Mouse (Mus musculus): ENCODE data around the gene Aff3. TPM values are rescaled to one million over a fixed set of nuclear protein-coding genes. Genes with fewer than 3 reads are reported as not detected.

Gene Aff3
- polyA plus RNA-seq, 1 experiment from 2014 or later: 20.6 TPM

GRCm38 (mm10) chr1:38671019-38671418 is 6.3 kb upstream of the Aff3 start:
- no peak overlapping the region for H3K9ac ChIP-seq
- H3K9me3 ChIP-seq: no peaks in the 10 kb centered on the region
- peaks cover 15% of the 10 kb centered on the region for H3K4me1 ChIP-seq
- no peak overlapping the region for H3K27ac ChIP-seq
- H3K4me2 ChIP-seq (replicated peaks): no peak overlapping the region
- H3K27me3 ChIP-seq: no peaks in the 10 kb centered on the region
- no peak overlapping the region for H3K4me3 ChIP-seq
- 65% methylated on average over 5 of the region's 5 CpGs for WGBS
- H3K36me3 ChIP-seq: no peaks in the 10 kb centered on the region
- ATAC-seq (ENCODE audit: low FRiP score, low read depth): no peak

- H3K4me3 ChIP-seq: no peak overlapping the region
- no peak overlapping the region for H3K4me2 ChIP-seq (replicated peaks)
- ATAC-seq (ENCODE audit: low FRiP score, low read depth): no peak
- 77% methylated on average over 10 of the region's 10 CpGs for WGBS
- H3K4me1 ChIP-seq: peaks cover 25% of the 10 kb centered on the region
- H3K36me3 ChIP-seq: no peaks in the 10 kb centered on the region
- no peaks in the 10 kb centered on the region for H3K9me3 ChIP-seq
- no peak overlapping the region for H3K27ac ChIP-seq
- H3K9ac ChIP-seq: no peak overlapping the region
- no peaks in the 10 kb centered on the region for H3K27me3 ChIP-seq
These were observed 3.6 kb upstream of the Aff3 start for GRCm38 (mm10) chr1:38668327-38668726.

GRCm38 (mm10) chr1:38667892-38668291 is 3.1 kb upstream of the Aff3 start:
- H3K9ac ChIP-seq: no peak overlapping the region
- peaks cover 25% of the 10 kb centered on the region for H3K4me1 ChIP-seq
- H3K9me3 ChIP-seq: no peaks in the 10 kb centered on the region
- H3K4me3 ChIP-seq: no peak overlapping the region
- H3K27ac ChIP-seq: no peak overlapping the region
- no peak for ATAC-seq (ENCODE audit: low FRiP score, low read depth)
- H3K4me2 ChIP-seq (replicated peaks): no peak overlapping the region
- H3K27me3 ChIP-seq: no peaks in the 10 kb centered on the region
- 78% methylated on average over 9 of the region's 9 CpGs for WGBS
- no peaks in the 10 kb centered on the region for H3K36me3 ChIP-seq

GRCm38 (mm10) chr1:38666766-38667118 is 2.0 kb upstream of the Aff3 start:
- 52% methylated on average over 10 of the region's 10 CpGs for WGBS
- peak; percentile 40; the same call in 1 of the 2 replicates for ATAC-seq (ENCODE audit: low FRiP score, low read depth)
- Histone ChIP-seq H3K9ac (no peak overlapping the region), H3K27ac (peak overlapping the region; percentile 74), H3K36me3 (no peaks in the 10 kb centered on the region), H3K27me3 (no peaks in the 10 kb centered on the region), H3K4me2 (replicated peaks) (no peak overlapping the region; the same call in 1 of the 2 replicates), H3K4me1 (peaks cover 25% of the 10 kb centered on the region), H3K4me3 (no peak overlapping the region), H3K9me3 (no peaks in the 10 kb centered on the region)

- H3K27ac ChIP-seq: peak overlapping the region; percentile 74
- ATAC-seq (ENCODE audit: low FRiP score, low read depth): 0 out of 2 replicates have a peak, but pooled peaks have one; percentile 24
- H3K4me2 ChIP-seq (replicated peaks): no peak overlapping the region; the same call in 1 of the 2 replicates
These were observed 1.5 kb upstream of the Aff3 start for GRCm38 (mm10) chr1:38666111-38666765.

GRCm38 (mm10) chr1:38665611-38666010 is 856 bp upstream of the Aff3 start:
- no peak overlapping the region for H3K9ac ChIP-seq
- H3K9me3 ChIP-seq: no peaks in the 10 kb centered on the region
- H3K27ac ChIP-seq: no peak overlapping the region
- H3K36me3 ChIP-seq: no peaks in the 10 kb centered on the region
- no peak for ATAC-seq (ENCODE audit: low FRiP score, low read depth)
- H3K4me2 ChIP-seq (replicated peaks): no peak overlapping the region
- WGBS: 81% methylated on average over 1 of the region's 1 CpGs
- no peaks in the 10 kb centered on the region for H3K27me3 ChIP-seq
- peaks cover 34% of the 10 kb centered on the region for H3K4me1 ChIP-seq
- no peak overlapping the region for H3K4me3 ChIP-seq

More at GRCm38 (mm10) chr1:38666111-38666765, 1.5 kb upstream of the Aff3 start:
- WGBS: 62% methylated on average over 5 of the region's 5 CpGs
- H3K27me3 ChIP-seq: no peaks in the 10 kb centered on the region
- no peaks in the 10 kb centered on the region for H3K9me3 ChIP-seq
- no peak overlapping the region for H3K9ac ChIP-seq
- no peak overlapping the region for H3K4me3 ChIP-seq
- no peaks in the 10 kb centered on the region for H3K36me3 ChIP-seq
- H3K4me1 ChIP-seq: peaks cover 28% of the 10 kb centered on the region

- Histone ChIP-seq H3K4me3 (no peak overlapping the region), H3K4me1 (peaks cover 48% of the 10 kb centered on the region), H3K4me2 (replicated peaks) (no peak overlapping the region), H3K9ac (no peak overlapping the region), H3K36me3 (no peaks in the 10 kb centered on the region), H3K27ac (no peak overlapping the region), H3K9me3 (no peaks in the 10 kb centered on the region), H3K27me3 (no peaks in the 10 kb centered on the region)
- no peak for ATAC-seq (ENCODE audit: low FRiP score, low read depth)
- WGBS: 84% methylated on average over 4 of the region's 4 CpGs
These were observed 494 bp downstream of the Aff3 start for GRCm38 (mm10) chr1:38664261-38664660.

GRCm38 (mm10) chr1:38662616-38663193 is 2.0 kb downstream of the Aff3 start:
- H3K4me3 ChIP-seq: no peak overlapping the region
- H3K4me1 ChIP-seq: peaks cover 59% of the 10 kb centered on the region
- H3K27ac ChIP-seq: no peak overlapping the region
- H3K36me3 ChIP-seq: no peaks in the 10 kb centered on the region
- no peaks in the 10 kb centered on the region for H3K9me3 ChIP-seq
- H3K27me3 ChIP-seq: no peaks in the 10 kb centered on the region
- H3K9ac ChIP-seq: no peak overlapping the region
- 89% methylated on average over 3 of the region's 3 CpGs for WGBS
- H3K4me2 ChIP-seq (replicated peaks): no peak overlapping the region
- no peak for ATAC-seq (ENCODE audit: low FRiP score, low read depth)

GRCm38 (mm10) chr1:38658933-38659553 is 5.7 kb downstream of the Aff3 start:
- Histone ChIP-seq H3K9me3 (no peaks in the 10 kb centered on the region), H3K36me3 (no peaks in the 10 kb centered on the region), H3K9ac (no peak overlapping the region), H3K4me3 (no peak overlapping the region), H3K27me3 (no peaks in the 10 kb centered on the region), H3K27ac (peak overlapping the region; percentile 65), H3K4me2 (replicated peaks) (no peak overlapping the region), H3K4me1 (peaks cover 44% of the 10 kb centered on the region)
- no peak for ATAC-seq (ENCODE audit: low FRiP score, low read depth)
- WGBS: 25% methylated on average over 4 of the region's 4 CpGs

GRCm38 (mm10) chr1:38658376-38658775 is 6.4 kb downstream of the Aff3 start:
- H3K4me1 ChIP-seq: peaks cover 44% of the 10 kb centered on the region
- WGBS: 86% methylated on average over 9 of the region's 9 CpGs
- no peaks in the 10 kb centered on the region for H3K27me3 ChIP-seq
- 0 out of 2 replicates have a peak overlapping the region, but pooled peaks have one; percentile 19 for H3K4me2 ChIP-seq (replicated peaks)
- H3K9ac ChIP-seq: no peak overlapping the region
- no peak overlapping the region for H3K4me3 ChIP-seq
- H3K9me3 ChIP-seq: no peaks in the 10 kb centered on the region
- peak overlapping the region; percentile 45 for H3K27ac ChIP-seq
- ATAC-seq (ENCODE audit: low FRiP score, low read depth): no peak
- no peaks in the 10 kb centered on the region for H3K36me3 ChIP-seq

- Histone ChIP-seq H3K27me3 (no peaks in the 10 kb centered on the region), H3K4me3 (no peak overlapping the region), H3K9me3 (no peaks in the 10 kb centered on the region), H3K4me2 (replicated peaks) (peak overlapping the region; percentile 25; the same call in 1 of the 2 replicates), H3K27ac (peak overlapping the region; percentile 45), H3K36me3 (no peaks in the 10 kb centered on the region), H3K4me1 (peaks cover 47% of the 10 kb centered on the region), H3K9ac (no peak overlapping the region)
- WGBS: 24% methylated on average over 7 of the region's 7 CpGs
- ATAC-seq (ENCODE audit: low FRiP score, low read depth): peak; percentile 84
These were observed 7.1 kb downstream of the Aff3 start for GRCm38 (mm10) chr1:38657606-38658005.

- 91% methylated on average over 5 of the region's 5 CpGs for WGBS
- Histone ChIP-seq H3K9ac (no peak overlapping the region), H3K4me3 (no peak overlapping the region), H3K27ac (no peak overlapping the region), H3K36me3 (no peaks in the 10 kb centered on the region), H3K4me1 (peaks cover 46% of the 10 kb centered on the region), H3K4me2 (replicated peaks) (no peak overlapping the region), H3K27me3 (no peaks in the 10 kb centered on the region), H3K9me3 (no peaks in the 10 kb centered on the region)
- no peak for ATAC-seq (ENCODE audit: low FRiP score, low read depth)
These were observed 9.7 kb downstream of the Aff3 start for GRCm38 (mm10) chr1:38654981-38655540.

All from limb, embryonic 13.5 days (tissue).